Mouse (Mus musculus): ENCODE results near the gene Gucd1.

Gucd1 gene

GRCm38 (mm10) chr10:75315756-75316155, 202.0 kb downstream of the Gucd1 start:
- no peak for DNase-seq

- DNase-seq = no peak
Measured at GRCm38 (mm10) chr10:75314190-75314980, 203.4 kb downstream of the Gucd1 start.

DNA sequence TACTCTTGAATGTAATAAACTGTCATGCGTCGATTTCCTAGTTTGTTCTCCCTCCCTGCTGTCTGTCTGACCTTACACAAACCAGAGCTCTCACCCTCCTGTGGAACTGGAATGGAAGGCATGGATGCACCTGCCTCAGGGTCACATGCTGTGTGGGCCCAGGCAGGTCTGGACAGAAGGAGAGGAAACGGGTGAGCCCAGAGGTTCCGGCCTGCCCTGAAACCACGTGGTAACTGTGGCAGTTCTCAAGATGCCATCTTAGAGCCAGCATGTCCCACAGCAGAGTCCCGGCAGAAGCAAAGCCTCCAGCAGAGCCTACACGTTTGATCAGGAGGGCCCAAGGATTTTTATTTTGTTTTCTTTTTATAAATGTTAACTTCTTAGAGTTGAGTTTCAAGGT, 205.4 kb downstream of the Gucd1 start:
- no peak for DNase-seq

DNA sequence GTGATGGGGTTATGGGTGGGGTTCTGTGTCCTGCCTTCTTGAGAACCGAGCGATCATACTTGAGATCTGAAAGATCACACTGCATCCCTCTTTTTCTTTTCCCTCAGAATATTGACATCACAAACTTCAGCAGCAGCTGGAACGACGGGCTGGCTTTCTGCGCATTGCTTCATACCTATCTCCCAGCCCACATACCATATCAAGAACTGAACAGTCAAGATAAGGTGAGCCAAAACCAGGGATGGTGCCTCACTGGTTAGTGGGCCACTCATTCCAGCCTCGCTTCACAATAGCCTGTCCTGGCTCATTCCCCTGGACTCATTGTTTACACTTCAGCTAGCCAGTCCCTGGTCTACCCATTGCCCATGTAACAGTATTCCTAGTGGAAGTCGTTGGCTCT, 210.6 kb downstream of the Gucd1 start:
- DNase-seq = no peak

GRCm38 (mm10) chr10:75304413-75304812, 213.4 kb downstream of the Gucd1 start:
- no peak for DNase-seq

DNA sequence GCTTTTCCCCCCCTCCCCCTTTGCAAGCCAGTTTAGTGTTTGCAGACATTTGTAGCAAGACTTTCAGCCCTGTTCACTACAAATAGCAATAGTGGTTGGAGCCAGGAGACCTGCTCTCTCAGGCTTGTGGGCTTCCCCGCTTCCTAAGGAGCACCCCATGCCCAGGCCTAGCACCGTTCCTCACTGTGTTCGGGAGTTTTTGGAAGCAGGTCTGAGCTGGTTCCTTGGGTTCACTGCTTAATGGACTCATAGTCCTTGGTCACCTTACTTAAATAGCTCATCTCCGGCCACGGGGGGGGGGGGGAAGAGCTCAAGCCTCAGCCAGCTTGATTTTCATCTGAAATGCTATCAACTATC, 213.7 kb downstream of the Gucd1 start:
- DNase-seq = no peak

DNA sequence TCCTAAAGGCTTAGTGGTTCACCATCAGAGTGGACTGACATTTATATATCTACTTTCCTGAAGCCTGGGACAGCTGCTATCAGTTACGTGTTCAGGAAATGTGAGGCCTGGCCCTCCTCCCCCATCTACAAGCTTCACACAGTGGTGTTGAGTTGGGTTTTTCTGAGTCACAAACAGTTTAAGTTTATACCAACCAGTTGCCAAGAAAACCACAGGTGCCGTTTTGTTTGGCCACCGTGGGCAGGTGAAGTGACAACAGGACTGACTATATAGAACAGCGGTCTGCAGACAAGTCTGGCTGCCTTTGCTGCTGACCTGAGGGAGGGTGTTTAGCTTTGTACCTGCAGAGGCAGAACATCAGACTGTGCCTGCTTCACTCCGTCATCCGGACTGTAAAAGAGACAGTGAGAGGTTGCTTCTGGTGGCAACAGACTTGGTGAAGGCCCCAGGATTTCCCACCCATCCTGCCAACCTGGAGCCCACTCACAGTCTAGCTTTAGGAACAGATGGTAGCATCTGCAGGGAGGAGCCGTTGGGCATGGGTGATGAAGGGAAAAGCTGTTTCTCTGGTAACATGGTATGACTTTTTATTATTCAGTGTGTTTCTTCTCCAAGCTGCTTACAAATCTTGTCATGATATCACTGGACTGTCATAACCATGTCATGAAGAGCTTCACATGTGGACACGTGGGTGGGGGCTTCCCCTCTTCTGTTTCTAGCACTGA, 214.3 kb downstream of the Gucd1 start:
- no peak for DNase-seq

DNA sequence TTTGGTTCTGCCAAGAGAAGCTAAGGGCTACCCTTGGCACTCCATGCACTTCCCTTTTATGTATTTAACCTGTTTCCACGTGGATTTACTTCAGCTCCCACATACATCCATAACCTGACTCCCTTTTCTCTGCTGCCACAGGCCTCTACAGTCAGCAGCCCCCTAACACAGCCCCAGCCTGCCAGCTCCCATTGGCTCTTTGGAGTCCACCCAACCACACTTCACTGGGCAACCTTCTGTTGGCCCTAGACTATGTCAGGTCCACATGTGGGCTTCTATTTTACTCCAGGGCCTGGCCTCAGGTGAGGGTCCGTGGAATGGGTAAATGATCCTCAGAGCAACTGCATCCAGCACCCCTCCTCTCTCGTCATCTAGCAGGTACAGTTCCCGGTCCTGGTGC, 215.2 kb downstream of the Gucd1 start:
- no peak for DNase-seq

- no peak for DNase-seq
Measured at GRCm38 (mm10) chr10:75301937-75302336, 215.8 kb downstream of the Gucd1 start.

- no peak for DNase-seq
Measured at GRCm38 (mm10) chr10:75301195-75301806, 216.5 kb downstream of the Gucd1 start.
